Mouse (Mus musculus) natural killer cell, adult 2 months (primary cell): Measurements from ENCODE around the gene Adamts3.

Experiments used
- DNase-seq, 2 experiments: peaks; one replicate each; pipeline ENCODE4 v3.0.0; 2022; ENCODE audit warnings: low spot score in 2 of 2

Gene Adamts3

DNA sequence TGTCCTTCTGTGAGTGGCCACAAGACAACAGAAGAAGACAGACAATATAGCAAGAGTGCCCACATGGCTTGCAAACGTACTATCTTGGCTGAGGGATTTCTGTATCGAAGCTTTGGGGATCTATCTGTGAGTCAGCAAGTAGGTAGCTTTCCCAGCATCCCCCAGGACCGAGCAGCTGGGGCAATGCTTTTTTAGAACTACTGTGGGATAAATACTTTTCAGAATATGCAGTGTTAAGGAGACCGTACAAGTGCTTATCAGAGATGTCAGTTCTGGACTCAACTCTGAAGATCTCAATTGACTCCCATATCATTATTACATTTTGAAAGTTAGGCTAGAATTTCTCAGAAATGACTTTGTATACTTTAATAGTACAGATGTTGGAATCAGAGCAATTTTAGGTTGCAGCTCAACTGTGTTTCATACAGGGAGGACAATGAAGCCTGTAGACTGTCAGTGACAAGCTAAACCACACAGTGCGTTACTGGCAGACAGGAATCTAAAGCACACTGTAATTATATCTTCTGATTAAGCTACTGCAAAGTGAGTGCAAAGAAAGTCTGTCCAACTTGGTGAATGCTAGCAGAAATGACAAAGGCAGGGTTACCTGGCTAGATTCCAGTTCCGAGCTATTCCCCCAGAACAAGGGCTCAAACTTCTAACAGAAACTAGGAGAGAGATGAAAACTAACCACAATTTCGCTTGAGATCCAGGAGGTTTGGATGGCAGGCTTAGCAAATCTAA is 171.8 kb downstream of the Adamts3 start:
- DNase-seq, result no peak

DNA sequence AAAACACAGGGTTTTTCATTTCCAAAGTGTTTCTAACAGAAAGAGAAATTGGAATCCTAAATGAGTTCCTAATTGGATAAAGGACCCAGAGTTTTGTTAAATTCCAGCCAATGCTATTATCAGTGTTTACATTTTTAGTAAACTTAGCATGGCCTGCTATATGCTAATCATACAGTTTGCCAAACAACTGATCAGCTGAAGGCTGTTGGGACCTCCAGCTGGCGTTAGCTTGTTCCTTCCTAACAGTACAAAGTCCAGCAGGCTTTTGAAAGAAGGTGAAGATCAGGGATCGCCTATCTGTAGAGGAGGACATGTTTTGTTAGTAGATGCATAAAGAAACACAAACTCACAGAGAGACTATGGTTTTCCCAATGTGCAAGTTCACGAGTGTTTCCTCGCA is 173.7 kb downstream of the Adamts3 start:
- no peak for DNase-seq

DNA sequence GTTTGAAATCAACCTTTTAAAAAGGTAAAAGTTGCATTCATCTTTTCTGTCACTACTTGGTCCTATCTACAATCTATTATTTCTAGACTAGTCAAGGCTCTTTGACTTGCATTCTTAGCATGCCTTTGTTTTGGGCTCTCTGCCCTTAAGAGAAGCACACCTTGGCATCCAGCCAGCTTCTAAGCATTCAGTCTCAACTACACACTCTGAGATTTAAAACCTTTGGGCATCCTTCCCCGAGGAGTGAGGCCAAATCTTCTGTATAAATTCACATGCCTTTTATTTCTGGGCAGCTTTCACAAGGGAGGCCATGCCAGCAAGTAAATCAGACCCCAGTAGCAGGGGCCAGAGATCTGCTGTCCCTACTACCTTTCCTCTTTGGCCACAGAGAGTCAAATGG is 178.9 kb downstream of the Adamts3 start:
- DNase-seq, result no peak

DNA sequence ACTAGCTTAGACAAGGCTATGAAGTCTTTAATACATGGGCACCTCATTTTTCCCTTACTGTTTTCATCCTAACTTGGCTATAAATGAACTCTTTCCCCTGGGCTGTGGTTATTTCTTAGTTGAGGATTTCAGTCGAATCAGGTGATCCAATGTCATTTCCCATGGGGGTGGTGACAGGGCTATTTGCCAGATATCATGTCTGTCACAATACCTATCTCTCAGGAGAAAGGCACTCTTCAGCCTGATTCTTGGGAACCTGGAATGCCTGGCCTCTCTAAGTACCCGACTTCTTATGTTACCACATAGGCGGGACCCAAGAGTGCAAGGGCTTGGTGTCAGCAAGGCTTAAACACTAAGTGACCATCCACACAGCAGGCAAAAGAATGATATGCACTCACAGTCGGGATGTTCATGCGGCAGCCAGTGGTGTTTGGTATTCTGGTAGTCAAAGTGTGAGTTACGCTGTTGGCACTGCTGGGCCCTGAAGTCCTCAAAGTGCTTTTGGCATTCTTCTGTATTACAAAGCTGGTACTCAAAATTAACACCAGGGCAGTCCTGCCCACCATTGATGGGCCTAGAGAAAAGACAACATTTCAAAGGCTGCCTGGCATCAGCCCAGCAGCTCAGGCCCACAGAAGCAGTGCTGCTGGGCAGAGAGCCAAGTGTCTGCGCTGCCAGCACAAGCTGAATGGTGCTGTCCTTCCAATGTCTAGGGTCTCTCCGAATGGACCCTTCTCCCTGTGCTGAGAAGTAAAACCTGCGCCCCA is 181.7 kb downstream of the Adamts3 start:
- no peak for DNase-seq

DNA sequence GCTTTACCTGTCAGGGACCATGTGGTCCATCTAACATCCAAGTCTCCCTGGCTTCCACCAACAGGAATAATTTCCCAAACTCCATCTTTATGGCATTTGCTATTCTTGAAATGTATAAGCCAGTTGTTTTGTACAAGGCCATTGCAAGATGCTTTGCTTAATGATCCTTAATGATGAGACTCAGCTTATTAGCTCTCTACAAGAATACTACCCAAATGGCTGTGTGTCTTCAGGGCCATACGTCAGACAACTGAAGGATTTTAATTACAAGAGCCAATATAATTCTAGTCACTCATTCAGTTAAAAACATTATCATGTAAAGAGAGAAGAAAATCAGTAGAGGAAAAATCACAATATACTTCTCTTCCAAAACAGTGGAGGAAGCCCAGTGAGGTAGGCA is 195.3 kb downstream of the Adamts3 start:
- no peak for DNase-seq

DNA sequence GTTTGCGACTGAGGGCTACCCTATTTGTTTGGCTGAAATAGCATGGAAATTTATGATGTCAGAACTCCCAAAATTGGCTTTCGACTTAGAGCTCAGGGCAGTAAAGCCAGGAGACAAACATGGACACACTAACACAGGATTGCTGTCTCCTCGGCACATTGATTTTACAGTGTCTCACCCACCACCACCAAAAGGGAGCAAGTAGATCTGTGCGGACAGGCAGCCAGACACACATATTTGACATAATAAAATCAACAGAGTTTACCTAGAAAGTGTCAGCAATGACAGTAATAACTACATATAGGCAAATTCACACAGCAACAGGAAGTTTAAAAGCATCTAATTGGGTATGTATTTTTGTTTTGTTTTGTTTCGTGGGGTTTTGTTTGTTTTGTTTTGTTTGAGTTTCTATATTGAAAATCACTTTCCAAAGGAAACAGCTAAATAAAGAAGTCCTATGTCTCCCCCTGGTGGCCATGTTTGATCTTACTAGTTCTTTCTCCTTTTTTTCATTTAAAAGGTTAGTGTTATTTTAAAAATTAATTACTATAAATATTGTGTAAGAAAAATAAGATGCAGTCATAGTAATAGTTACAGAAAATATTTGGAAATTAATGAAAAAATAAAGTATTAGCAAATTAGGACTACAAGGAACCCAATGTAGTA is 203.1 kb downstream of the Adamts3 start:
- peak in 1 of 2 experiments; percentile 2 for DNase-seq

DNA sequence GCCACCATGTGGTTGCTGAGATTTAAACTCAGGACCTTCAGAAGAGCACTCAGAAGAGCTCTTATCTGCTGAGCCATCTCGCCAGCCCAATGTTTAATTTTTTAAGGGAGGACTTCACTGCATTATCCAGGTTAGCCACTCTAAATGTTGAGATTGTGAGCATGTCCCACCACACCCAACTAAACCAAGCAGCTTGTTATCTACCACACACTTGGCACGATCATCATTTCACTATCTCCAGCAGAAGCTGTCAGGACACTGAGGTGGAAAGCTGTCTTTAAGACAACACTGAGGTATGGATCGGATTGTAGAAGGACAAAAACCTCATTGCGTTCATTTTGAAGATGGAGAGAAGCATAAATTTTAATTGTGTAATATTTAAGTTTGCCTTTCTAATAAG is 205.0 kb downstream of the Adamts3 start:
- no peak for DNase-seq

DNA sequence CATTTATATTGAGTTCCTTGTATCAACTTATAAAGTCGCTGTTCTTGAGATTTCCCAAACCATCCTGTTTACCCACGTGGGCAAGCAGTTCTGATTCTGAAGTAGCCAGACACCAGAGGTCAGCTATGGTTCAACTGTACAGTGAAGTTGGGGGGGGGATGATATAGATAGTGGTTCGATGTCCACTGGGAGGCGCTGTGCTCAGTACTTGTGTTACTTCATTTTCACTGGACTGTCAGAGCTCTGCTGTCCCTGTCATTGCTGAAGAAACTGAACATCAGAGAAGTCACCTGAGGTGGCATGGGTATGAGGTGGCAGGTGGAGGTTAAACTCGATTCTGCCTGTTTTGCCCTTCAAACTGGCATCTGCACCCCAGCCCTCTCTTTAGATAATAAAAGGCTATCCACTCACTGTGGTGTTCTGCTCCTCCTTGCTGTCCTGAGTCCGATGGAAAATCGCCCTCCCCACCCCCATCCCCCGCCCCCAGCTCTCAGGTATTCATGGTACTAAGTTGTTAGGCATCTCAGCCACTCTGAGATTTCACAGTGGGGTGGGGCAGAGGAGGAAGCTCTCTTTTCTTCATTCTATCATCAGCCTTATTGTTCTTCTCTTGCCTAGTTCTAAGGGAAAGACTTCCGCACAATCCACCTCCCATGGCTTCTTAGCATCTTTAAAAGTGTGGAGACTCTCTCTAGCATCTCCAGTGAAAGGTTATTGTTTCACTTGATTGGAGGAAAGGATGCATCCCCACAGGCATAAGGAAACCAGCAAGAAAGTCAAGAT is 208.9 kb downstream of the Adamts3 start:
- no peak for DNase-seq

DNA sequence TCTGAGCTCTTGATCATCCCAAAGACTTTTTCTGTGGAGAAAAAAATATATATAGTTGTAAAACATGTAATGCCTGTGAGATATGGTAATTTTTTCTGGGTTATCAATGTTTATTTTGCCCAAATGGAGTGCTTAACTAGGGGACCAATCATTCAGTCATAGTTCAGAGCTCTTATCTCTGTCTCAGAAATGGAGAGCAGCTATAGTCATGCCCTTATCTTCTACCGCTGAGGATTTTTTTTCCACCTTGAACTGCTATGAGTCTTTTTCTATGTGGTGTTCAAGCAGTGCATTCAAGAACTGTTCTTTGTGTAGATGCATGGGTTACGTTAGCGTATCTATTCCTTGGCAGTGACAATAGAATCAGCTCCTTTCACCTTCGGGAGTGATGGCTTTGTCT is 210.2 kb downstream of the Adamts3 start:
- DNase-seq, result no peak

DNA sequence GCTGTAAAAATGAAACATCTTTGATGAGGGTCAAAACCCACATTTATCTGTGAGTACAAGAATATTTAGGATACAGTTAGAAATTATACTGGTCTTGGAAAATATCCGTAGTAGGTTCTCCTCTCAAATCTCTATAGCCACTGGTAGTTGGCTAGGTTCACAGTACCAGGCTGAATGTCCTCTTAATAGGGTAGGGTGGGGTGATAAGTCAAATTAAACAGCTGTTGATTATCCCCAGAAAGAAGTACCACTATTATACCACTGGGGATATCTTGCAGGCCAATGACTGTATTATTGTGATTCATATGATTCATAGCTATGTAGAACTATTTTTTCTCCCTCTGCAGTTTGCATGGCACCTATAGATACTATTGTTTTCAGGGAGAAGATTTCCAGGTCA is 228.8 kb downstream of the Adamts3 start:
- no peak for DNase-seq

DNA sequence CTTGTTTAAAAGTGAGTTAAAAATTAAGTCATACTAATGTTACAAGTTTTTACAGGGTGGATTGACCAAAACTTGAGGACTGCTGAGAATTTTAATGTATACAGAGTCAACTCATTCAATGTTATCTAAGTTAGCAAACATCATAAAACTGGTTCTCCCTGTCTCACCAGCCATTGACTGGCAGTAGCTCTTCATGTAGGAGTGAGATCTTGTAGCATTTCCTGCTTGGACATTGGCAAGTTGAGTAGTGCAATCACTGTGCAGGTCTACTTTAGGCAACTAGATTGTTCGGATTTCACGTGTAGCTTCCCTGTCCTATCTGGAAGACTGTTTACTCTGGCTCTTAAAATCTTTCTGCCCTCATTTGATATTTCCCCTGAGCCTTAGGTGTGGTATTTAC is 229.3 kb downstream of the Adamts3 start:
- DNase-seq, result no peak

DNA sequence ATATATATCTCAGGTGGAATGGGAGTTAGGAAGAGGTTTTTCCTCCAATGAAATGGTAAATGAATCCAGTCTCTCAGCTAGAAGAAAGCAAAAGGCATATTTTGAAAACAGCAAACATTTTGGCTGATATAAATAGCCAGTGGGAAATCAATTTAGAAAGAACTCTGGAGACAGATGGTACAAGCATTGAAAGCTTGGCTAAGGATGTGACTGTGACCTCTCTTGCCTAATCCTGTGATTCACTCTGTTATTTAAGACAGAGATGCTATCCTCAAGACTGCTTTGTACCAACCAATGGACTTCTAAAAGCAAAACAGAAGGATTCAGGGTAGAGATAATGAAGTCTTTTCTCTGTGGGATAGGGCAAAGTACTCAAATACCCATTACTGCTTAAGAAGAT is 236.2 kb downstream of the Adamts3 start:
- DNase-seq, result no peak

DNA sequence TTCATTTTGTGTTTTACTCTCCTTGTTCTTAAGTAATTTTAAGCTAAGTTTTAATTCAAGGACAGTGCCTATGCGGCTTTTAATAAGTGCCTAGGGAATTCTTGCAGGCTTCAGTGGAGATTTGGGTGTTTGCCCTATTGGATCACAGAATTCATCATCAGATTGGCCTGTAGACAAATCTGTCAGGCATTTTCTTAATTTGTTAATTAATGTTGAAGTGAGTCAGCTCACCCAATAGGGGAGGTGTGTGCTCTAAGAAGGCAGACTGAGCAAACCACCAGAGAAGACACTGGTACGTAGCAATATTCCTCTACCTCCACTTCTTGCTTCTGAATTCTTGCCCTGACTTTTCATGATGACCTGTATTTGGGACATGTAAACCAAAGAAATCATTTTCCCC is 247.7 kb downstream of the Adamts3 start:
- no peak for DNase-seq

DNA sequence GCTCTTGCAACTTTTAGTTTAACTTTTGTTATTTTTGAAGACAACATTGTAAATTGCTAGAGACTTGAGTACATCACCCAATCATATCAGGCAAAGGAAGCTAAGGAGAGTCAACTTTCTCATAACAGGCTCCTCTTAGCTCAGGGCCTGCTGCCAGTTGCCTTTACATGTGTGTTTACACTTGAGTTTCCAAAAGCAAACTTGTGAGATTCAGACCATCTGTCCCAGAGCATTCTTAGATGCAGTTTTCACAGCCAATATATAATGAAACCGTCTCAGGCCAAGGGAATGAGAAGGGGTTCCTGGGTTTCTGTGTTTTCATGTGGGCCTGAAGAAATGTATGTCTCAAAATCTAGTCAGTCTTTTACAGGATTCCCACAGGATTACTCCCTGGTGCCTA is 251.5 kb downstream of the Adamts3 start:
- no peak for DNase-seq
